In genomic region chr9:58198801-58199371, GRCm38 (mm10) we compare ENCODE assay signal across 8 mouse cellular contexts. TPM values are rescaled to one million over a fixed set of nuclear protein-coding genes. Genes with fewer than 3 reads are reported as not detected.
DNase-seq lines count a peak whose midpoint lies in the region; ATAC-seq lines count a peak whose summit lies in the region.

No protein-coding gene starts in this region.

- peaks cover 50% of the 10 kb centered on the region for H3K4me1 ChIP-seq in kidney, embryonic 16.5 days (ENCODE audit: insufficient read depth, low read length)
- peaks cover 78% of the 10 kb centered on the region for H3K4me1 ChIP-seq in embryonic facial prominence, embryonic 12.5 days
- peaks cover 46% of the 10 kb centered on the region for H3K4me1 ChIP-seq in limb, embryonic 11.5 days (ENCODE audit: control insufficient read depth, insufficient read depth, low read length)

- H3K9ac ChIP-seq in kidney, embryonic 16.5 days (replicated peaks; ENCODE audit: low read length) = no peak overlapping the region
- H3K9ac ChIP-seq in embryonic facial prominence, embryonic 12.5 days = 0 out of 2 replicates have a peak overlapping the region, but pooled peaks have one; percentile 12
- H3K9ac ChIP-seq in limb, embryonic 11.5 days (ENCODE audit: low read length) = no peak overlapping the region

- no peaks in the 10 kb centered on the region for H3K9me3 ChIP-seq in kidney, embryonic 16.5 days (ENCODE audit: low read length)
- H3K9me3 ChIP-seq in embryonic facial prominence, embryonic 12.5 days = no peaks in the 10 kb centered on the region
- H3K9me3 ChIP-seq in limb, embryonic 11.5 days (ENCODE audit: control insufficient read depth, low read length) = no peaks in the 10 kb centered on the region

- no peaks in the 10 kb centered on the region for H3K36me3 ChIP-seq in kidney, embryonic 16.5 days (ENCODE audit: insufficient read depth, low read length)
- H3K36me3 ChIP-seq in embryonic facial prominence, embryonic 12.5 days = no peaks in the 10 kb centered on the region
- no peaks in the 10 kb centered on the region for H3K36me3 ChIP-seq in limb, embryonic 11.5 days (ENCODE audit: control insufficient read depth, insufficient read depth, low read length)

- no peak for DNase-seq in kidney, postnatal 4 days
- peak; percentile 79 for DNase-seq in ZHBTc4 (ENCODE audit: low read depth, low spot score)
- peak; percentile 42 for DNase-seq in limb, embryonic 11.5 days (ENCODE audit: low spot score)
- DNase-seq in thymus, postnatal 36 days = peak; percentile 15 to 39
- DNase-seq in spleen, postnatal 14 days (ENCODE audit: low spot score in 2 of 2) = no peak

- WGBS in kidney, embryonic 16.5 days = 2% methylated on average over 38 of the region's 38 CpGs
- WGBS in embryonic facial prominence, embryonic 12.5 days = 1% methylated on average over 38 of the region's 38 CpGs
- WGBS in limb, embryonic 11.5 days = 2% methylated on average over 38 of the region's 38 CpGs

- peaks cover 99% of the 10 kb centered on the region for H3K27me3 ChIP-seq in kidney, embryonic 16.5 days (ENCODE audit: insufficient read depth, low read length)
- H3K27me3 ChIP-seq in embryonic facial prominence, embryonic 12.5 days = peaks cover 97% of the 10 kb centered on the region
- peaks cover 91% of the 10 kb centered on the region for H3K27me3 ChIP-seq in limb, embryonic 11.5 days (ENCODE audit: control insufficient read depth, insufficient read depth, low read length)

- ATAC-seq in kidney, embryonic 16.5 days (ENCODE audit: low FRiP score, low TSS enrichment) = no peak
- no peak for ATAC-seq in embryonic facial prominence, embryonic 12.5 days (ENCODE audit: insufficient number of reproducible peaks, insufficient read depth, low FRiP score, low TSS enrichment)
- no peak for ATAC-seq in limb, embryonic 11.5 days (ENCODE audit: insufficient number of reproducible peaks, low FRiP score, low TSS enrichment, low read depth)
- no peak for ATAC-seq in inflammation-experienced regulatory T-cells, adult 6 months

- no peak overlapping the region for H3K27ac ChIP-seq in kidney, embryonic 16.5 days (ENCODE audit: low read length)
- no peak overlapping the region for H3K27ac ChIP-seq in embryonic facial prominence, embryonic 12.5 days
- H3K27ac ChIP-seq in limb, embryonic 11.5 days (replicated peaks; ENCODE audit: low read depth, low read length) = no peak overlapping the region

- peak overlapping the region; percentile 30 for H3K4me3 ChIP-seq in kidney, embryonic 16.5 days (ENCODE audit: low read length)
- peak overlapping the region; percentile 33 for H3K4me3 ChIP-seq in embryonic facial prominence, embryonic 12.5 days
- peak overlapping the region; percentile 15 for H3K4me3 ChIP-seq in limb, embryonic 11.5 days (ENCODE audit: low read depth, low read length)

- peak overlapping the region; percentile 50 for H3K4me2 ChIP-seq in kidney, embryonic 16.5 days (replicated peaks; ENCODE audit: low read depth, low read length)
- peak overlapping the region; percentile 53 for H3K4me2 ChIP-seq in embryonic facial prominence, embryonic 12.5 days (replicated peaks)
- H3K4me2 ChIP-seq in limb, embryonic 11.5 days (ENCODE audit: low read depth, severe bottlenecking) = peak overlapping the region; percentile 41

RNA-seq across cellular contexts. Expression of gene Islr, which starts 5.2 kb away (rescaled TPM):
- 94.8 and 96.1 TPM in 2 replicates for polyA plus RNA-seq in kidney, embryonic 16.5 days (2015; fragmentation: Nextera tagmentation; extraction: Ambion mirVana)
- 88.0 and 95.6 TPM in 2 replicates for polyA plus RNA-seq in embryonic facial prominence, embryonic 12.5 days (2016; fragmentation: Nextera tagmentation; extraction: Ambion mirVana)
- 30.8 and 37.6 TPM in 2 replicates for polyA plus RNA-seq in limb, embryonic 11.5 days (2014; fragmentation: Nextera tagmentation; extraction: Ambion mirVana)
- polyA plus RNA-seq in inflammation-experienced regulatory T-cells, adult 6 months (2017; shearing (Covaris generic)) = 1 to 10 TPM in 1 of 3 experiments, under 1 TPM in 1, not detected in 1; 0.84 to 1.5 TPM

RNA-seq across cellular contexts. Expression of gene Islr2, which starts 5.2 kb away (rescaled TPM):
- 0.17 and 0.23 TPM in 2 replicates for polyA plus RNA-seq in kidney, embryonic 16.5 days (2015; fragmentation: Nextera tagmentation; extraction: Ambion mirVana)
- 5.3 and 7.3 TPM in 2 replicates for polyA plus RNA-seq in embryonic facial prominence, embryonic 12.5 days (2016; fragmentation: Nextera tagmentation; extraction: Ambion mirVana)
- polyA plus RNA-seq in limb, embryonic 11.5 days (2014; fragmentation: Nextera tagmentation; extraction: Ambion mirVana) = 0.48 and 0.60 TPM in 2 replicates
- polyA plus RNA-seq in inflammation-experienced regulatory T-cells, adult 6 months (2017; shearing (Covaris generic)) = not detected

RNA-seq across cellular contexts. Expression of gene Pml, which starts 50.7 kb away (rescaled TPM):
- polyA plus RNA-seq in kidney, embryonic 16.5 days (2015; fragmentation: Nextera tagmentation; extraction: Ambion mirVana) = 26.7 TPM in 2 replicates
- 14.0 and 16.0 TPM in 2 replicates for polyA plus RNA-seq in embryonic facial prominence, embryonic 12.5 days (2016; fragmentation: Nextera tagmentation; extraction: Ambion mirVana)
- polyA plus RNA-seq in limb, embryonic 11.5 days (2014; fragmentation: Nextera tagmentation; extraction: Ambion mirVana) = 18.7 and 19.6 TPM in 2 replicates
- polyA plus RNA-seq in inflammation-experienced regulatory T-cells, adult 6 months (2017; shearing (Covaris generic)) = 10 to 100 TPM; 40.6 to 53.9 (median 40.9) TPM

RNA-seq across cellular contexts. Expression of gene Stoml1, which starts 54.1 kb away (rescaled TPM):
- polyA plus RNA-seq in kidney, embryonic 16.5 days (2015; fragmentation: Nextera tagmentation; extraction: Ambion mirVana) = 33.8 and 35.8 TPM in 2 replicates
- polyA plus RNA-seq in embryonic facial prominence, embryonic 12.5 days (2016; fragmentation: Nextera tagmentation; extraction: Ambion mirVana) = 40.9 and 44.2 TPM in 2 replicates
- 19.2 and 24.3 TPM in 2 replicates for polyA plus RNA-seq in limb, embryonic 11.5 days (2014; fragmentation: Nextera tagmentation; extraction: Ambion mirVana)
- polyA plus RNA-seq in inflammation-experienced regulatory T-cells, adult 6 months (2017; shearing (Covaris generic)) = 10 to 100 TPM; 11.9 to 42.4 (median 32.1) TPM

Comparison
In these comparisons a context has a peak if more than half of its experiments do, and no peak if none do; other contexts are left out.
1. DNase-seq: peak in ZHBTc4 (single experiment), limb, embryonic 11.5 days (single experiment) and thymus, postnatal 36 days (2 of 2); none in kidney, postnatal 4 days (0 of 2) and spleen, postnatal 14 days (0 of 2).
2. RNA of gene Islr, which starts 5.2 kb away (polyA plus RNA-seq): 94.8 to 96.1 TPM in kidney, embryonic 16.5 days, 88.0 to 95.6 TPM in embryonic facial prominence, embryonic 12.5 days and 30.8 to 37.6 TPM in limb, embryonic 11.5 days; 0.84 to 1.5 TPM in inflammation-experienced regulatory T-cells, adult 6 months; every median in the first group is over 10 times any median in the second.
3. Peak in every context shown above with its lines, with median percentiles within 50 percentile points of each other: H3K4me2 ChIP-seq and H3K4me3 ChIP-seq.